31 mouse cellular contexts compared by ENCODE assay signal in the genomic region with DNA sequence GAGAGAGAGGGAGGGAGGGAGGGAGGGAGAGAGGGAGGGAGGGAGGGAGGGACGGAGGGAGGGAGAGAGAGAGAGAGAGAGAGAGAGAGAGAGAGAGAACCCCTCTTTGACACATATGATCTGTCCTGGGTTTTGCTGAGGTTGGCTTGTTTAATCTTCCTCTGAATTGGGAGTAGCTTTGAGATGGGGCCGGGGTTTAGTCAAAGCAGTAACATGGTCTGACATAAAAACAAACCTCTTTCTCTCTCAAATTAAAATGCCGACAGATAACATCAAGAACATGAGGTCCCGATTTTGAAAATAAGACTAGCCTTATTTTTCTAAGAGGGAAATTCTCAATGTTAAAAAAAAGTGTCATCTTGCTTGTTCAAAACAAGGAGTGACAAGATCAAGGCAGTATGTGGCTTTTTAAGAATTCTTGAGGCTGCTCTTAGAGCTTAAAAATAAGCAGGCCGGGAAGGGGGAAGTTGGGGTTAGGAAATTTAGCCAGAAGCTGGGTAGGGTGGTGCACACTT. TPM values are rescaled to one million over a fixed set of nuclear protein-coding genes. Genes with fewer than 3 reads are reported as not detected.
DNase-seq lines count a peak whose midpoint lies in the region; ATAC-seq and TF ChIP-seq lines count a peak whose summit lies in the region.
"Had no signal": no experiment of that assay in that cellular context is flagged by ENCODE, and none has a peak within 500 bp of the region (broad histone marks: within the 10 kb centered on the region; RNA-seq: fewer than 3 reads in every experiment).

No protein-coding gene starts in this region.

- no peak for TF ChIP-seq CTCF in spleen, adult 2 months (IDR thresholded peaks at IDR 0.05; ENCODE audit: extremely low read depth, insufficient read depth, insufficient read length, insufficient replicate concordance)

- H3K36me3 ChIP-seq in spleen, adult 2 months (ENCODE audit: control insufficient read depth, insufficient read depth, low read length): peaks cover 39% of the 10 kb centered on the region
- H3K36me3 ChIP-seq: embryonic facial prominence, embryonic 10.5 days; embryonic facial prominence, embryonic 15.5 days; forebrain, embryonic 12.5 days; liver, embryonic 12.5 days; stomach, embryonic 15.5 days had no signal

- no peak overlapping the region for H3K4me3 ChIP-seq in spleen, adult 2 months (ENCODE audit: extremely low read depth, insufficient read depth, insufficient read length)
- H3K4me3 ChIP-seq: embryonic facial prominence, embryonic 10.5 days; embryonic facial prominence, embryonic 15.5 days; forebrain, embryonic 12.5 days; left cerebral cortex, adult 2 months; liver, embryonic 12.5 days; stomach, embryonic 15.5 days had no signal

- peaks cover 12% of the 10 kb centered on the region; the same call in 1 of the 2 replicates for H3K4me1 ChIP-seq in spleen, adult 2 months (ENCODE audit: control insufficient read depth, insufficient read depth, insufficient read length)
- H3K4me1 ChIP-seq: embryonic facial prominence, embryonic 15.5 days; liver, embryonic 12.5 days; stomach, embryonic 15.5 days had no signal

- 49% methylated on average over 4 of the region's 5 CpGs for WGBS in spleen, adult 2 months

- no peak for TF ChIP-seq POLR2A in spleen, adult 2 months (IDR thresholded peaks at IDR 0.05; ENCODE audit: low read depth, low read length)

- no peaks in the 10 kb centered on the region for H3K27me3 ChIP-seq in spleen, adult 2 months (ENCODE audit: control insufficient read depth, insufficient read depth, low read length)
- H3K27me3 ChIP-seq: embryonic facial prominence, embryonic 15.5 days; stomach, embryonic 15.5 days had no signal

- no peak for DNase-seq in spleen, adult 2 months (ENCODE audit: low read depth in 1 of 2, low spot score in 2 of 2)
- no peak for DNase-seq in spleen, postnatal 14 days (ENCODE audit: low spot score in 2 of 2)
- peak; percentile 71 for DNase-seq in CD4-positive, CD25-positive, alpha-beta regulatory T cell, adult 2 months (ENCODE audit: low read depth, low spot score)
- DNase-seq in T-cell, adult 2 months (ENCODE audit: low spot score): peak; percentile 45
- no peak for DNase-seq in ovary, adult 18-20 months (ENCODE audit: low spot score)
- DNase-seq in B cell, adult 2 months: no peak
- DNase-seq: adrenal gland, adult 2 months; cerebellum, adult 2 months; cerebellum, postnatal 14 days; forebrain, postnatal 0 days; heart, postnatal 14 days; kidney, adult 11 months; kidney, postnatal 14 days; lung, adult 18-20 months; lung, postnatal 4 days; midbrain, embryonic 14.5 days had no signal

- peak; percentile 56; the same call in 1 of the 2 replicates for ATAC-seq in megakaryocyte, adult 5-6 weeks (ENCODE audit: poor library complexity, severe bottlenecking)
- ATAC-seq: forebrain, postnatal 0 days; liver, embryonic 12.5 days; lung, postnatal 0 days had no signal

- H3K27ac ChIP-seq in spleen, adult 2 months (ENCODE audit: insufficient read depth, low read length): peak overlapping the region; percentile 7; the same call in 1 of the 2 replicates
- H3K27ac ChIP-seq: embryonic facial prominence, embryonic 10.5 days; embryonic facial prominence, embryonic 15.5 days; forebrain, embryonic 12.5 days; left cerebral cortex, adult 2 months; liver, embryonic 12.5 days; stomach, embryonic 15.5 days had no signal

RNA-seq across cellular contexts. Expression of a gene that starts 41.4 kb away (rescaled TPM):
- 1.1 and 1.2 TPM in 2 replicates for polyA plus RNA-seq in spleen, adult 2 months (2012; rRNA removed)
- total RNA-seq in megakaryocyte, adult 5-6 weeks (2015): not detected in 2 replicates
- not detected in 2 replicates for total RNA-seq in megakaryocyte, adult 5-6 weeks (2017)
- total RNA-seq: MEL had no signal

RNA-seq across cellular contexts. Expression of a gene that starts 48.8 kb away (rescaled TPM):
- polyA plus RNA-seq in spleen, adult 2 months (2012; rRNA removed): 37.1 and 37.8 TPM in 2 replicates
- total RNA-seq in megakaryocyte, adult 5-6 weeks (2015): 56.6 and 65.4 TPM in 2 replicates
- total RNA-seq in megakaryocyte, adult 5-6 weeks (2017): 31.5 and 38.0 TPM in 2 replicates

RNA-seq across cellular contexts. Expression of a gene that starts 58.2 kb away (rescaled TPM):
- 104 and 113 TPM in 2 replicates for polyA plus RNA-seq in spleen, adult 2 months (2012; rRNA removed)
- 6.0 and 9.9 TPM in 2 replicates for total RNA-seq in megakaryocyte, adult 5-6 weeks (2015)
- 6.6 and 11.0 TPM in 2 replicates for total RNA-seq in megakaryocyte, adult 5-6 weeks (2017)
- total RNA-seq: gastrocnemius, adult 8-10 months; layer of hippocampus, adult 18-20 months; layer of hippocampus, postnatal 10 days; left cerebral cortex, postnatal 36 days had no signal
- polyA plus RNA-seq: heart, embryonic 14.5 days; midbrain, embryonic 14.5 days; neural tube, embryonic 11.5 days had no signal

Comparison
In these comparisons a context has a peak if more than half of its experiments do, and no peak if none do; other contexts are left out.
1. DNase-seq: peak in CD4-positive, CD25-positive, alpha-beta regulatory T cell, adult 2 months (single experiment) and T-cell, adult 2 months (single experiment); none in spleen, adult 2 months (0 of 2), spleen, postnatal 14 days (0 of 2), ovary, adult 18-20 months (single experiment) and B cell, adult 2 months (0 of 2).